Mouse (Mus musculus) heart, adult 8-10 months (tissue): ENCODE data around the gene Scarb1. TPM values are rescaled to one million over a fixed set of nuclear protein-coding genes. Genes with fewer than 3 reads are reported as not detected.
A peak's percentile ranks its signal among the peaks of the same experiment; 100 is the strongest.

ENCODE experiments used
- DNase-seq: peaks from one replicate; pipeline ENCODE4 v3.0.0; 2022; ENCODE audit warnings: low spot score
- total RNA-seq, 4 experiments: library from RNA; stranded (reverse); gene quantifications; 2 replicates each; pipeline ENCODE4 v1.2.4; 2022

Gene Scarb1
- total RNA-seq, 4 experiments from 2014 or later, result 21.8 to 27.3 (median 25.7) TPM

DNA sequence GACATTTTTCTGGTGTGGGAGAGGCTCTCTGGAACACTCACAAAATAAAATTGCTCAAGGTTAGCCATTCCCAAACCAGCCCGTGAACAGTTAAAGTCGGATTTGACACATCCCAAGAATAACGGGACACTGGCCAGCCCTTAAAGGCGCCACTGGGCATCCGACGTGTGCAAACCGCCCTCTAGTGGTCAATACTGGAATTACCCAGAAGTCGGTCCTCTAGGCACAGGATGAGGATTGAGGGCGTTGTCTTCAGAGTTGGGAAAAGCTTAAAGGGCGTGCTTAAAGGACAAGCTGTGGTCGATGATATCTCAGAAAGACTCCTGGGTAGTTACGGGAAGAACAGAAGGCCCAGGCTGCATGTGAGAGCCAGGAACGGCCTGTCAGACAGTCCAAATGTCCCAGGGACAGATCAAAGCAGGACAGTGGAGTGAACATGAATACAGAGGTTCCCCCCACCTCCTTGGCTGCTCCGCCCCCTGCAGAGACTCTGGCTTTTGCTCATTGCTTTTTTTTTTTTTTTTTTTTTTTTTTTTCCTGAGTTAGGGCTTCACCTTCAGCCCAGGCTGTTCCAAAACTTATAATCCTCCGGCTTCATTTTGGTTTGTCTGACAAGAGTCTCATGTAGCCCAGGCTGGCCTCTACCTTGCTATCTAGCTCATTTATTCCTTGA lies 69.2 kb downstream of the Scarb1 start:
- DNase-seq, result peak; percentile 92

DNA sequence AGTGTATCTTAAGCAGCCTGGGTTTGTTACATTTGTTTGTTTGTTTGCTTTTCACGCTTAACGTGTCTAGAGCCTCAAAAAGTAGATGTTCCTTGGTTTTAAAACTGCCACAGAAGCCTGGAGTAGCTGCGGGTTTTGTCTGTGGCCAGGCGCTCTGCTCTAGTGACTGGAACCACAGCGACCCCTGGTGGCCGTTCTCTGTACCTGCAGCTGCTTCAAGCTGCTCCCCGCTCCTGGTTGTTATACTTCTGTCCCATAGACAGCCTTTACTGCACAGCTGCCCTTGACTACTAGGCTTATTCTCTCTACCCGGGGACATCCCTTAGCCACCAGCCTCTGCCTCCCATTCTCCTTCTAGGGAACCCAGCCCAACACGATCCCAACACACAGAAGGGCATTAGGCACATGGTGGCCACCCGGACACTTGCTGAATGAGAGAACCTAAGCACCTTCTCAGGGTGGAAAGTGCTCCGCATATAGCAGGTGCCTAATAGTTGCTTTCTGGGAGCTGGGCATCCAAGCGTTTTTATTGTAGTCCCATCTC lies 70.2 kb downstream of the Scarb1 start:
- peak; percentile 64 for DNase-seq

DNA sequence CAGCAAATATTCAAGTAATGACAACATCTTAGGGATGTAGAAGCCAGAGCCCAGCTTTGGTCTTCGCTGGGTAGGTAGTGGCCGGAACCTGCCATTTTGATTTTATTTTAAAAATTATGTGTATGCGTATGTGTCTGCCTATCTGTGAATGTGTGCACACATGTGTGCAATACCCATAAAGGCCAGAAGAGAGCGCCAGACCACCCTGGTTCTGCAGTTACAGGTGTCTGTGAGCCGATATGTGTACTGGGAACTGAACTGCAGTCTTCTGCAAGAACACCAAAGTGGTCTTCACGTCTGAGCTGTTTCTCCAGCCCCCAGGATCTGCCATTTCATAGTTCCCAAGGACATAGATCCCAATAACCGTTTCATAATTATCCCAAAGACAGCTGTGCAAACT lies 71.1 kb downstream of the Scarb1 start:
- no peak for DNase-seq

DNA sequence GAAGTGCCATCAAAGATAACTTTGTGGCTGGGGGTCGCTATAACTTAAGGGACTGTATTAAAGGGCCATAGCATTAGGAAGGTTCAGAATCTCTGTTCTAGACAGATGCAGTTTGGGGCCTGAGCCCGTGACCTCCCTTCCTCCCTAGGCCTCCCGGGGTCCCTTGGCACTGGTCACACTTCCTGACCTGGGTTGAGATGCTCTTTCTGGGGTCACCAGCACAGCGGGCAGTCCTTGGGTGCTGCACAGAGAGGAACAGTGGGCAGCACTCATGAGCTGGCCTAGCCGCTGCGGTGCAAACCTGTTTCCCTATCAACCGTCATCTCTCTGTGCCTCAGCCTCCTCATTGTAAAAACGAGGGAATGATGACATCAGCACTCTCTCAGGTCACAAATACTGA lies 71.5 kb downstream of the Scarb1 start:
- DNase-seq, result no peak

DNA sequence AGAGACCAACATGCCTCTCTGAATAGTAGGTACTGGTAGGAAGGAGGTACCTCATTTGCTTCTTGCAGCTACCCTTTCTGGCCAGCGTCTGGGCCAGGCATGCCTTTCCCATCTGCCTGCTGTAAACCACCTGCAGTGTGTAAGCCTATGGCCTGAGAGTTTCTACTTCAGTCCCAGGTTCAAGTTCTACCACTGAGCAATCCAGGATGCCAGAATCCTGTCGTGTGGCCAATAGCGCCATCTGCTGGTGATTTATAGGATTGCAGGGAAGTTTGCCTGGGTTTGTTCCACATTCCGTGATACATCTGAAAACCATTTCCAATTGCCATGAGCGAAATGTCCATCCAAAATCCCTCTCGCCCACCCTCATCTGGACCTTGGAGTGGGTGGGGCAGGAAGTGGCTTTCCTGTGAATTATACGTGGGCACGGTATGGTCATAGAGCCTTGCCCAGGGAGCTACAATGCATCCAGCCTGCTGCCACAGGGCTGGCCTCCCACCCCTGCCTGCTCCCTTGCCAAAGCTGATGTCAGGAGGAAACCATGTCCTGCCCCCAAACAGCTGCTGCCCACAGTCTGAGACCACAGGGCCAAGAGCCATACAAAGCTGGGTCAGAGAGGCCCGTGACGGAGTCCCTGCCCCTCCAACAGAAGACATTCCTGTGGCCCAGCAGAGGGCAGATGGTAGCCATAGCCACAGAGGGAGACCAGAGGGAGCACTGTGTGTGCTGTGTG lies 72.7 kb downstream of the Scarb1 start:
- DNase-seq, result peak; percentile 88

DNA sequence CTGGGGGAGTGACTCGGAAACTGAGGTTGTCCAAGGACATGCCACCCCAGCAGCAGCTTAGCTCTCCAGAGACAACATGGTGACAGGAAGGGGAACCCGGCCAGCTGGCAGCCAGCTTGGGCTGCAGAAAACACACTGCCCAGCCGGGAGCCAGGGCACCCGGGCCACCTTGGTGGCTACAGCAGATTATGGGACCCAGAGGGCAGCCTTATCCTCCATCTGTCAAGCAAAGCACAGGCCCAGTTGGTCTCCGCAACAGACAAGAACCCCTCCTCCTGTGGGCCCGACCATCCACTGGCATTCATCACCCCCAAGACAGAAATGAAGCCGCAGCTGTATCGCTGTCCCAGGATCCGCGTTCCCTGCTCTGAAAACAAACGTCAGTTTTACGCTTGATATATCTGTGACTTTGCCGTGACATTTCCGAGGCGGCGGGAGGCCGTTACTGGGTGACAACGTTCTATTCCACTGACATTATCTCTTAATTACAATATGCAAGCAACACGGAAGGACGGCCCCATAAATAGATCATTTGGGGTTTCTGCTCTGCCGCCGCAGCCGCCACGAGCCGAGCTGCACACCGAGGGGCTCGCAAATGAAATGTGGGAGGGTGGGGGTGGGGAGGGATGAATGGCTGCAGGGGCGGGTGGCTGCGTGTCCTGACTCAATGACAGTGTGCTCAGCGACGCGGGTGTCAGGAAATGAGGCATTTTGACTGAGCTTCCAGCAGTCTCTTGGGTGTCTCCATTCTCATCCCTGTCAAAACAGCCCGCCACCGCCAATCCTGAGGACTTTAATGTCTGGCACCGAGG lies 73.5 kb downstream of the Scarb1 start:
- peak; percentile 68 for DNase-seq

DNA sequence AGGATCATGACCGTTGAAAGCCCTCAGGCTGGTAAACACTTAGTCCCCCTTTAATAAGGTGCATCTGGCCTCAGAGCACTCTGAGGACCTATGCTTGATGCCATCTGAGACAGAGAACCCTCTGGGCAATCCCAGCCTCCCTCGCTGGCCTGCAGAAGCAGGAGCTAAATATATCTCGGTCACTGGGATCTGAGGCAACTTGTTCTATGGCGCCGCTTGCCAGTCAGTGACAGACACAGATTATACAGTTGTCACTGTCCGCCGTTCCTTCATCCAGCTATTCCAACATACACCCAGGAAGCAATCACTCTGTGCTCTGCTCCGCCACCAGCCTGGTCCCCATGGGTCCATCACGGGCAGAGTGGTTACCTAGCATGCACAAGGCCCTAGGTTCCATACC lies 74.8 kb downstream of the Scarb1 start:
- no peak for DNase-seq

DNA sequence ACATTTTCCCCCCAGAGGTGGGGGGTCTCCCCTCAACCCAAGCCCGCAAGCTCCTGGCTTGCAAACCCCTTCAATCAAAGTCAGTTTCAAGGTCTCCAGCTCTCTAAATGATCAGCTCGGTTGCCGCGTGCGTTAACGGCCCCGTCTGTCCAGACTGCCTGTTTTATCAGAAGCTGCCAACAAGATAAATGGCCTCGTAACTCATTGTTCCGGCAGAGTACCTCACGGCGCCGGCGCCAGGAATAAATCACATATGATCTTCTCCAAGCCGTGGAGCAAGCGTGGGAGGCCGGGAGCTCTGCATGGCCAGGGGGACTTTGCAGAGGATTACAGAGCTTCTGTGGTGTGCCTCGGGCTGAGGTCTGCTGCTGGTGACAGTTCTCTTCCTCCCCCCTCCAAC lies 76.2 kb downstream of the Scarb1 start:
- DNase-seq, result no peak

DNA sequence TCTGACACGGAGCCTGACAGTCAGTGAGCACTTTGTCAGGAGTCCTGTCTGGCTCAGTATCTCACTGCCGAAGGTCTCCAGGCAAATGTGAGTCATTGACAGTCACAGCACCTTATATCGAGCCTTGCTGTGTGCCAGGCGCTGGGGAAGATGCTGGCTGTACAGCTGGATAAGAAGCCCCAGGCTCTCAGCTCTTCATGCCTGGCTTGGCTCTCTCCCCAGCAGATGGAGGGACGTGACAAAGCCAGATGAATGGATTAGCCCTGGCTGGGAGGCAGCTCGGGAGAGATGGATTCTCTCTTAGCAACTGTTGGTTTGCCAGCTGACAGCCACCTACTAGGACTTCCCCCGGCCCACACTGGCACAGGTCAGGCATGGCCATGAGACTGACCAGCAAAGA lies 78.3 kb downstream of the Scarb1 start:
- no peak for DNase-seq

DNA sequence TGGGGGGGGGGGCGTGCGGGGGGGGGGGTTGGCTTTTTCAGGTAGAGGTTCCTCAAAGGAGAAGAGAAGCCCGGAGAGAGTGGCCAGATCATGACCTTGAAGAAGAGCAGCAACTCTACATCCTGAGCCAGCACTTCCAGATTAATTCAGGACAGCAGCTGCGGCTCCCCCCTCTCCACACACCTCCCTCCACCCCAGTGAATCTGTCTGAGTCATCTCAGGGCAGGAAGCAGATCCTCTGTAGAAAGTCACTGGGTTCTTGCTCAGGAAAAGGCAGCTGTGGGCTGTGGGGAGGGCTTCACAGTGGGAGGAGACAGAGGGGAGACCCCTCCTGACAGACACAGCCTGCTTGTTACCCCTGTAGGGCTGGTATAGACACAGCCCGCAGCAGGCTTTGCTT lies 87.0 kb downstream of the Scarb1 start:
- DNase-seq, result no peak

DNA sequence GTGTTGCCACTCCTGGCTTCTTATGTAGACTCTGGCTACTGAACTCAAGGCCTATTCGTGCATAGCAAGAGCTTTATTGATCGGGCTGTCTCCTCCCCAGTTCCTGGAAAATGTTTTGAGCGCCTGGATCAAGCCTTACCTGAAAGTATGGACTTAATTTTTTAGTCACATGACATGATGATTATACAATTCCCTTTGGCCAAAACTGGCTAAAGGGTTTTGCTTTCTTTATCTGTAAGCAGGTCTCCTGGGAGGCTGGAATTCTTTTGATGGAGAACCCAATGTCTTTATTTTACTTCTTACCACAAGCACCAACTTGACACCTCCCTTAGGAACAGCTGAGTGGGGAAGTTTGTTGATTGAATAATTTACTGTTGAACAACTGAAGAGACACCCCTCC lies 87.4 kb downstream of the Scarb1 start:
- DNase-seq, result no peak

DNA sequence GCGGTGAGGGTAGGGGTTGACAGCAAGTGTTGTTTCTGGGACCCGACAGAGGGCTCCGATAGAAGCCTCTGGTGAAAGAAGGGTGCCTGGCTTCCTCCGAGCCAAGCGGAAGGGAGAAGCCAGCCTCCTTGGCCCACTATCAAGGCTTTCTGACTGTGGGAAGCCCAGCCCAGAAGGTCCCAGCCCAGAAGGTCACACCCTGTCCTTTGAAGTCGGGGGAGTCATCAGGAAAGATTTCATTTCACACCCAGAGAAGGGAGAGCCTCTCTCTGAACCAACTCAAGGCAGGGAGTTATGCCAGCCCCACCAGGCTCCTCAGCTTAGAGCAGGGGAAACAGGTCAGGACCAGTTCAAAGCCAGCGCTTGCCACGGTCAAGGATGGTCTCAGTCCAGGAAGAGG lies 88.2 kb downstream of the Scarb1 start:
- DNase-seq, result peak; percentile 84

DNA sequence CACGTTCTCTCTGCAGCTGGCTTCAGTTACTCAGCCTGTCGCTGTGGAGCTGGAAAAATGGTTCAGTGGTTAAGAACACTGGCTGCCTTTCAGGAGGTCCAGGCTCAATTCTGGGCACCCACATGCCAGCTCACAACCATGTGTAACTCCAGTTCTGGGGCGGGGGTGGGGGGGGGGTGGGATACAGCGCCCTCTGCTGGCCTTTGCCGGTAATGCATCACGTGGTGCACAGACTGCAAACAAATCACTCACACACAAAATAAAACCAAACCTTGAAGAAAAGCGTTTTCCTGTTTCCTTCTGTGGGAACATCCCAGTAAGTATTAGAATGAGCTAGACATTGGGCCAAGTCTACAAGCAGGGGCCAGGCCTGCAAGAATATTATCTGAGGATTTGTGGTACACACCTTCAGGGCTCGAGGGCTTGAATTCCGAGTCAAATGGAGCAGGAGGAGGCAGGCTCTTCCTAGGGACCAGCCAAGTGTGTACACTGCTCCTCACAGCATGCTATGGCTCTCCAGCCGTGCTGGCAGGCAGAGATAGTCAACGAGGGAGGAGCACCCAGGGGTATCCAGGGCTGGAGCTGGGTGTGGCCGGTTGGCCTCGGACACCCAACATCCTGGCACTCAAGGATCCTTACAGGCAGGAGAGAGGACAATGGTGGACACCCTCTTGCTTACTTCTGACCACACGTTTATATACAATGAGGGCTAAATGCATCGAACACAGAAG lies 88.8 kb downstream of the Scarb1 start:
- DNase-seq, result no peak

DNA sequence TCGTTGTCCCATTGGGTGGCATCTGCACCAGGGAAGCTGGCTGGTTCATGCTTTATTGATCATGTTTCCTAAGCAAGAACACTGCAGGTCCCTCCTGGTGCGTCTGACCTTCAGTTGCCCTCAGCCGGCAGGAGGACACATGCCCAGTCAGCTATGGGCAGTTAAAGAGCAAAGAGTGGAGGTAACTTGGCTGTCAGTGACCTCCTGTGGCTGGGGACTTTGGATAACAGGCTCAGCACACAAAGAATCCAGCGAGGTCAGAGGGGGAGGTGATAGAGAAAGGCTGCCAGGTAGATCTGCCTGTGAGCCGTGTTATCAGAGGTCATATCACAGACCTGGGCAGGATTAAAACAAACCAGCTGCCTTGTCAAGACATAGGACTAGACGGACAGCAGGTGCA lies 91.7 kb downstream of the Scarb1 start:
- DNase-seq, result no peak

DNA sequence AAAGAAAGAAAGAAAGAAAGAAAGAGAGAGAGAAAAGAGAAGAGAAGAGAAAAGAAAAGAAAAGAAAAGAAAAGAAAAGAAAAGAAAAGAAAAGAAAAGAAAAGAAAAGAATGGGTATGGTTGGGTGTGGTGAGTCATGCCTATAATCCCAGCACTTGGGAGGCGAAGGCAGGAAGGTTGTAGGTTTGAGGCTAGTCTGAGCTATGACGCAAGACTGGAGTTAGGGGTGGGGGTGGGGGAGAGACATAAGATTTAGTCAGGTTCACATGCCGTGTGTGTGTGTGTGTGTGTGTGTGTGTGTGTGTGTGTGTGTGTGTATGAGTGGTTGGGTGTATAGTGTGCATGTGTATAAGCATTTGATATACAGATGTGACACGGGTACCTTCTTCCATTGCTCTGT lies 94.2 kb downstream of the Scarb1 start:
- DNase-seq, result no peak

DNA sequence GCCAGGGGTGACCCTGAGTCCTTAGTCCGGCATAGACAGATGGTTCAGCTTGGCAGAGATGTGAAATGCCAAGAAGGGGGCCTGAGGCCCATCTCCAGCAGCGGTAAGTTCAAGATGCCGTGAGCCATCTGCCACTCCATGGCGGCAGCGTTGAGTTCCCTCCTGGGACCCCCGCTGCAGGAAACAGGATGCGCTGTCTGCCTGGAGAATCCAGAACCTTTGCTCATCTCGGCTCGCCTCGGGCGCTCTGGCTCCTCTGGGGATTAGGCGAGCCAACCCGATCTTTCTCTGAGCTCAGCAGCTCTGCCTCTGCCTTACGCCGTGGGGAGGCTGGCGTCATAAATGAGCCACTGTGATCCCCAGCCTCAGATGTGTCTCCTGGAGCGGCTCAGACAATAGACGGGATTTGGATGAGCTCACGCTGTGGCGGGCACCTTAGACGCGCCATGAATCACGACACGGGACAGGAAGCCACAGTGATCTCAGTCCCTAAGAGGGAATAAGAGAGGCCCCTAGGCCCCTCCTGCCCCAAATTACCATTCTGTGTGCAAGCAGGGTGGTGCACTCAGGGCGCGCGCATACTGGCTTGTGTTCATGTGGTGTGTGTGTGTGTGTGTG lies 95.3 kb downstream of the Scarb1 start:
- no peak for DNase-seq

DNA sequence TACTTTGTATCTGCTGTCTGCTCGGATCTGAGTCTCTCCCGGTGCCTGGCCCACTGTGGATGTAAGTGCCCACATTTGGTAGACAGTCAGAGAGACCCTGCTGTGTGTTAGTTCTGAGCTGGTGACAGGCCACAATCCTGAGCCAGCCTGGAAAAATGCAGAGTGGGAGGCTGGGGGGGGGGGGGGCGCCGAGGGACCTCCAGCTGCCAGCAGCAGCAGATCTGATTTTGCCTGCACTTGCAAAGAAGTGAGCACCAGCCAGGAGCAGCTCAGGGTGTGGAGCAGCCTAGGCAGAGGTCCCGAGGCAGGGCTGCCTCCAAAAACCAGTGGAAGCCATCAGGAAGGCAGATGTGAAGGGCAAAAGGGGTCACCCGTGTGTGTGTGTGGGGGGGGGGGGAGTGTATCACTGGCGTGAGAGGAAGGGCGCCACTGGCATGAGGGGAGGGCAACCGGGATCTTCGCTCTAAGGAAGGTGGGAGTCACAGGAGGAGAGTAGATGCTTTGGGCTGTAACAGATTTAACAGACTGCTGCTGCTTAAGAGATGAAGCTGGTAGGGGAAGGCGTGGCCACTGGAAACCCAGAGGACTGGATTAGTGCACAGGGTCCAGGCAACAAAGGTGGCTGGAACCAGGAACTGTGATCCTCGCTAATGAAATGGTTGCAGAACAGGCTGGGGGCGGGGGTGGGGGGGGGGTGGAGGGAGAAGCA lies 95.9 kb downstream of the Scarb1 start:
- DNase-seq, result no peak

DNA sequence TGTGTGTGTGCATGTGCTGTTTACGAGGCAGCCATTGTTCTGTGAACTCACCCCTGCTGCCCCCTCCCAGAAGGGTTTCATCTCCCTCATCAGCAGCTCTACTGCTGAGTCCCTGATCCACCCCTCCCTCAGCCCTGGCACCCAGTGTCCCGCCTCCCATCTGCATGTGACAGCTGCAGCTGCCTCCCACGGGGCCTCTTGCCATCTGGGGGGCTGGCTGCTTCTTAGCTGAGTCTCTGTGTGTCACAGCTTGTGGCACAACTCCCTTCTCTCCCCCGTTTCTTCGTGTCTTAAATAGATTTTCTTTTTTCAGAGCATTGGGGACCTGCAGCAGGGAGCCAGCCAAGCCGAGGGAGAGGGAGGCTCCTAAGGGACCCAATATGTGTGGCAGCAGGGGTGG lies 97.0 kb downstream of the Scarb1 start:
- no peak for DNase-seq

DNA sequence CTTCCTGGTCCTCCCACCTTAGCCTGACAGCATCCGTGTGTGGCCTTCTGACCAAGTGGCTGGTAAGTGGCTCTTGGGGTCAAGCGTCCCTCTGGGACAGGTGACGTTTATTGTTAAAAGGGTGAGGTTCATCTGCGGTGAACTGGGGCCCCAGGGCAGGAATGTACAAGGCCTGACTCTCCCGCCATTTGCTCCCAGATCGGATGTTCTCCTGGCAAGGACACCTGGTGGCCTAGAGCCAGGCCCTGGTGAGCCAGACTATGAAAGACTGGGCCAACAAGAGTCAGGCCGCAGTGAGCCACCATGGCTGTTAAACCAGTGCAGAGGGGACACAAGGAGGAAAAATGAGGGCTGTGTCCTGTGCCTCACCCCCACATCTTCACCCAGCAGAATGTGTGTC lies 98.8 kb downstream of the Scarb1 start:
- DNase-seq, result no peak

DNA sequence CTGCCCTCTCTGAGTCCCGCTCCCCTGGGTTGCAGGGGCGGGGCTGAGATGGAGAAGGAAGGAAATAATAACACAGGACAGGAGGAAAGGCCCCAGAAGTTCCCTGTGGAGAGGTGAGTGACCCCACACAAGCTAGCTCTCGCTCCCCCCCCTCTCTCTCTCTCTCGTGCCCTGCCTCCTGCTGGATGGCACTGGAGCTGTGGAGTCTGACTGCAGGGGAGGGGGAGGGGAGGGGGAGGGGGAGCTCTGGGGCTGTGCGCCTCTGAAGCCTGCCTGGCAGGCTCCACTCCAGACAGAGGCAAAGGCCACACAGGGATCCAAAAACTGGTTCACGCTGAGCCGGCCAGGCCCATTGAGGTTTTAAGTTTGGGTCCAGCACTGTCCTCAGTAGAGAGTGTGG lies 99.3 kb downstream of the Scarb1 start:
- no peak for DNase-seq
